Mouse (Mus musculus) small intestine, adult 2 months (tissue): ENCODE results near the gene Adcy2.

Source experiments
- CTCF ChIP-seq: fragments of 200-500 bp; IDR thresholded peaks from 2 replicates; pipeline ENCODE4 v1.5.1; 2012; ENCODE audit warnings: low read depth, mild to moderate bottlenecking, control low read depth, inconsistent platforms, low read length, moderate library complexity, mixed read lengths; ENCODE audit not compliant: insufficient replicate concordance, insufficient read length; ENCODE audit errors: extremely low read depth
- POLR2A ChIP-seq: fragments of 200-500 bp; IDR thresholded peaks from 2 replicates; pipeline ENCODE4 v1.6.1; 2012; ENCODE audit warnings: low read depth, mild to moderate bottlenecking, control low read depth, inconsistent platforms, low read length, moderate library complexity

DNA sequence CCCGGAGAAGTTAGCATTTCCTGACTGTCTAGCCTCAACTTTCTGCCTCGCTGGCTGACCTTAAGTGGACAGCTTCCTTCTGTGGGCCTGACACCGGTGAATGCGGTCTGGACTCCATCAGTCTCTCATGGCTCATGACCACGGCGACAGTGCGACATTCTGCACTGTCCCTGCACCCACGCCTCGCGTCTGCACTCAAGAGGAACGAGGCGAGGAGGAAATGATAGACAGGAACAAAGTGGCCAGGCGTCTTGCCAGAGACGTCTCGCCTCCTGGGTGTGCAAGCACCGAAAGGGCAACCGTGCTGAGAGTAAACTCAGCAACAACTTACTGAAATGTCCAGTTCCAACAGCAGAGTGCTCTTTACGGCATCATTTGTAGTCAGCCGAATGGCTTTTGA lies 427.1 kb downstream of the Adcy2 start:
- TF ChIP-seq POLR2A = no peak
- no peak for TF ChIP-seq CTCF
